Mouse (Mus musculus) lung, adult 2 months (tissue): ENCODE measurements around the gene Esrrg.

Experiments used
- CTCF ChIP-seq: fragments of 200-500 bp; IDR thresholded peaks from 2 replicates; pipeline ENCODE4 v1.5.1; 2011; ENCODE audit warnings: mild to moderate bottlenecking, low read length, control low read depth; ENCODE audit not compliant: insufficient read depth
- POLR2A ChIP-seq: fragments of 200-500 bp; IDR thresholded peaks from 2 replicates; pipeline ENCODE4 v1.6.1; 2011; ENCODE audit warnings: low read depth, mild to moderate bottlenecking, control low read depth, low read length, borderline replicate concordance; ENCODE audit errors: extremely low read depth

DNA sequence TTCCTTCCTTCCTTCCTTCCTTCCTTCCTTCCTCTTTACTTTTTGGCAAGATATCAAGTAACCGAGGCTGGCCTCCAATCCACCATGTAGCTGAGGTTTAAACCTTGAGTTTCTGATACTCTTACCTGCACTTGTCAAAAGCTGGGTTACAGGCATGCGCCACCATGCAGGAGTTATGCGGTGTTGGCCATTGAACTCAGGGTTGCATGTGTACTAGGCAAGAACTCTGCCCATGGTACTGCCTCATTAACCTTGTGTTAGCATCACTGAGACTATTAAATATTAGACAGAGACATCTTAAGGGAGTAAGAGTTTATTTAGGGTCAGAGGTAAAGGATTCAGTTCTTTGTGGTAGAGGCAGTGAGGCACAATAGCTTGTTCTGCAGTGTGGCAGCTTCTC lies 161.6 kb downstream of the Esrrg start:
- TF ChIP-seq CTCF, result no peak
- no peak for TF ChIP-seq POLR2A
